Mouse (Mus musculus): ENCODE measurements around the gene Gm11042. TPM values are rescaled to one million over a fixed set of nuclear protein-coding genes. Genes with fewer than 3 reads are reported as not detected.

The Gm11042 gene
- not detected for total RNA-seq (2021)
- long read RNA-seq, experiment 1: 0 reads
- long read RNA-seq, experiment 2: 0 reads

- DNase-seq (ENCODE audit: low spot score in 2 of 2): no peak
- Histone ChIP-seq H3K27ac (peak within 1 kb of the TSS; percentile 88), H3K4me3 (peak within 1 kb of the TSS; percentile 79)
- TF ChIP-seq CTCF (conservative IDR thresholded peaks at IDR 0.05): no peak
Measured at GRCm38 (mm10) chr12:74316344-74316973, at the start of gene Gm11042. TSS of gene Gm11042 (minus strand) at chr12:74316394.

GRCm38 (mm10) chr12:74364477-74364876 is 48.3 kb upstream of the Gm11042 start:
- Histone ChIP-seq H3K27ac (no peak overlapping the region), H3K4me3 (no peak overlapping the region)
- no peak for DNase-seq (ENCODE audit: low spot score in 2 of 2)
- no peak for TF ChIP-seq CTCF (conservative IDR thresholded peaks at IDR 0.05)

GRCm38 (mm10) chr12:74363076-74363475 is 46.9 kb upstream of the Gm11042 start:
- Histone ChIP-seq H3K27ac (no peak overlapping the region), H3K4me3 (no peak overlapping the region)
- TF ChIP-seq CTCF (conservative IDR thresholded peaks at IDR 0.05): no peak
- no peak for DNase-seq (ENCODE audit: low spot score in 2 of 2)

GRCm38 (mm10) chr12:74362453-74362852 is 46.3 kb upstream of the Gm11042 start:
- H3K27ac ChIP-seq: no peak overlapping the region
- no peak overlapping the region for H3K4me3 ChIP-seq
- no peak for DNase-seq (ENCODE audit: low spot score in 2 of 2)
- no peak for TF ChIP-seq CTCF (conservative IDR thresholded peaks at IDR 0.05)

- TF ChIP-seq CTCF (conservative IDR thresholded peaks at IDR 0.05): no peak
Measured at GRCm38 (mm10) chr12:74359791-74360190, 43.6 kb upstream of the Gm11042 start.

GRCm38 (mm10) chr12:74357806-74358205 is 41.6 kb upstream of the Gm11042 start:
- Histone ChIP-seq H3K27ac (no peak overlapping the region), H3K4me3 (no peak overlapping the region)
- no peak for DNase-seq (ENCODE audit: low spot score in 2 of 2)
- TF ChIP-seq CTCF (conservative IDR thresholded peaks at IDR 0.05): no peak

More at GRCm38 (mm10) chr12:74359791-74360190, 43.6 kb upstream of the Gm11042 start:
- H3K27ac ChIP-seq: no peak overlapping the region
- DNase-seq (ENCODE audit: low spot score in 2 of 2): no peak
- no peak overlapping the region for H3K4me3 ChIP-seq

GRCm38 (mm10) chr12:74342720-74343119 is 26.5 kb upstream of the Gm11042 start:
- Histone ChIP-seq H3K27ac (no peak overlapping the region), H3K4me3 (no peak overlapping the region)
- no peak for TF ChIP-seq CTCF (conservative IDR thresholded peaks at IDR 0.05)
- no peak for DNase-seq (ENCODE audit: low spot score in 2 of 2)

GRCm38 (mm10) chr12:74340070-74340469 is 23.9 kb upstream of the Gm11042 start:
- no peak for TF ChIP-seq CTCF (conservative IDR thresholded peaks at IDR 0.05)
- Histone ChIP-seq H3K27ac (no peak overlapping the region), H3K4me3 (no peak overlapping the region)
- no peak for DNase-seq (ENCODE audit: low spot score in 2 of 2)

- no peak for TF ChIP-seq CTCF (conservative IDR thresholded peaks at IDR 0.05)
- DNase-seq (ENCODE audit: low spot score in 2 of 2): no peak
- Histone ChIP-seq H3K27ac (no peak overlapping the region), H3K4me3 (no peak overlapping the region)
Measured at GRCm38 (mm10) chr12:74333706-74334105, 17.5 kb upstream of the Gm11042 start.

- Histone ChIP-seq H3K27ac (no peak overlapping the region), H3K4me3 (no peak overlapping the region)
- TF ChIP-seq CTCF (conservative IDR thresholded peaks at IDR 0.05): peak; percentile 95
- DNase-seq (ENCODE audit: low spot score in 2 of 2): peak; percentile 70 to 87
Measured at GRCm38 (mm10) chr12:74333016-74333415, 16.8 kb upstream of the Gm11042 start.

GRCm38 (mm10) chr12:74329759-74330158 is 13.6 kb upstream of the Gm11042 start:
- Histone ChIP-seq H3K27ac (no peak overlapping the region), H3K4me3 (no peak overlapping the region)
- peak in 1 of 2 experiments; percentile 33 for DNase-seq (ENCODE audit: low spot score in 2 of 2)
- no peak for TF ChIP-seq CTCF (conservative IDR thresholded peaks at IDR 0.05)

GRCm38 (mm10) chr12:74326644-74327043 is 10.4 kb upstream of the Gm11042 start:
- H3K4me3 ChIP-seq: no peak overlapping the region
- TF ChIP-seq CTCF (conservative IDR thresholded peaks at IDR 0.05): peak; percentile 63
- DNase-seq (ENCODE audit: low spot score in 2 of 2): no peak
- no peak overlapping the region for H3K27ac ChIP-seq

GRCm38 (mm10) chr12:74321981-74322380 is 5.8 kb upstream of the Gm11042 start:
- Histone ChIP-seq H3K27ac (no peak overlapping the region), H3K4me3 (no peak overlapping the region)
- TF ChIP-seq CTCF (conservative IDR thresholded peaks at IDR 0.05): no peak
- DNase-seq (ENCODE audit: low spot score in 2 of 2): no peak

GRCm38 (mm10) chr12:74320318-74320717 is 4.1 kb upstream of the Gm11042 start:
- no peak overlapping the region for H3K27ac ChIP-seq
- TF ChIP-seq CTCF (conservative IDR thresholded peaks at IDR 0.05): peak; percentile 100
- H3K4me3 ChIP-seq: no peak overlapping the region; the same call in 1 of the 2 replicates
- DNase-seq (ENCODE audit: low spot score in 2 of 2): peak; percentile 52 to 76
